Mouse (Mus musculus): ENCODE measurements around the gene Ntrk3.

The Ntrk3 gene

GRCm38 (mm10) chr7:78719795-78720460 lies 17.9 kb downstream of the Ntrk3 start:
- no peak for DNase-seq

GRCm38 (mm10) chr7:78719117-78719516 lies 18.7 kb downstream of the Ntrk3 start:
- peak; percentile 4 for DNase-seq

GRCm38 (mm10) chr7:78718191-78718609 lies 19.6 kb downstream of the Ntrk3 start:
- DNase-seq: peak; percentile 6

- no peak for DNase-seq
Measured at GRCm38 (mm10) chr7:78707708-78708107, 30.1 kb downstream of the Ntrk3 start.

GRCm38 (mm10) chr7:78707122-78707521 lies 30.7 kb downstream of the Ntrk3 start:
- no peak for DNase-seq

- no peak for DNase-seq
Measured at GRCm38 (mm10) chr7:78702676-78703075, 35.1 kb downstream of the Ntrk3 start.

- DNase-seq: no peak
Measured at GRCm38 (mm10) chr7:78695200-78695599, 42.6 kb downstream of the Ntrk3 start.

GRCm38 (mm10) chr7:78693148-78693547 lies 44.7 kb downstream of the Ntrk3 start:
- DNase-seq: no peak

GRCm38 (mm10) chr7:78690956-78691355 lies 46.9 kb downstream of the Ntrk3 start:
- no peak for DNase-seq

- DNase-seq: no peak
Measured at GRCm38 (mm10) chr7:78684943-78685342, 52.9 kb downstream of the Ntrk3 start.

- no peak for DNase-seq
Measured at GRCm38 (mm10) chr7:78680871-78681270, 56.9 kb downstream of the Ntrk3 start.

GRCm38 (mm10) chr7:78669407-78669806 lies 68.4 kb downstream of the Ntrk3 start:
- no peak for DNase-seq

- no peak for DNase-seq
Measured at GRCm38 (mm10) chr7:78668916-78669315, 68.9 kb downstream of the Ntrk3 start.

- DNase-seq: no peak
Measured at GRCm38 (mm10) chr7:78668003-78668635, 69.7 kb downstream of the Ntrk3 start.

GRCm38 (mm10) chr7:78660832-78661231 lies 77.0 kb downstream of the Ntrk3 start:
- DNase-seq: no peak

GRCm38 (mm10) chr7:78659846-78660245 lies 78.0 kb downstream of the Ntrk3 start:
- no peak for DNase-seq

GRCm38 (mm10) chr7:78658026-78658425 lies 79.8 kb downstream of the Ntrk3 start:
- DNase-seq: peak; percentile 28

GRCm38 (mm10) chr7:78656181-78656580 lies 81.6 kb downstream of the Ntrk3 start:
- DNase-seq: no peak

GRCm38 (mm10) chr7:78653686-78654085 lies 84.1 kb downstream of the Ntrk3 start:
- no peak for DNase-seq

GRCm38 (mm10) chr7:78652296-78652695 lies 85.5 kb downstream of the Ntrk3 start:
- DNase-seq: no peak

GRCm38 (mm10) chr7:78651540-78651939 lies 86.3 kb downstream of the Ntrk3 start:
- DNase-seq: no peak

- DNase-seq: peak; percentile 5
Measured at GRCm38 (mm10) chr7:78643667-78644066, 94.1 kb downstream of the Ntrk3 start.

- DNase-seq: no peak
Measured at GRCm38 (mm10) chr7:78623686-78624085, 114.1 kb downstream of the Ntrk3 start.

GRCm38 (mm10) chr7:78621115-78621514 lies 116.7 kb downstream of the Ntrk3 start:
- DNase-seq: no peak

Measured in lung, postnatal 36 days (tissue).